Mouse (Mus musculus) cerebellum, adult 11-12 months (tissue): Measurements from ENCODE around the gene Syvn1.
"Not testable (repeated sequence)": the region's sequence is repeated elsewhere in the genome, so short reads cannot be mapped to it uniquely, and the experiment has no call there.

Source experiments
- DNase-seq: peaks from one replicate; pipeline ENCODE4 v3.0.0; 2022

The Syvn1 gene

DNA sequence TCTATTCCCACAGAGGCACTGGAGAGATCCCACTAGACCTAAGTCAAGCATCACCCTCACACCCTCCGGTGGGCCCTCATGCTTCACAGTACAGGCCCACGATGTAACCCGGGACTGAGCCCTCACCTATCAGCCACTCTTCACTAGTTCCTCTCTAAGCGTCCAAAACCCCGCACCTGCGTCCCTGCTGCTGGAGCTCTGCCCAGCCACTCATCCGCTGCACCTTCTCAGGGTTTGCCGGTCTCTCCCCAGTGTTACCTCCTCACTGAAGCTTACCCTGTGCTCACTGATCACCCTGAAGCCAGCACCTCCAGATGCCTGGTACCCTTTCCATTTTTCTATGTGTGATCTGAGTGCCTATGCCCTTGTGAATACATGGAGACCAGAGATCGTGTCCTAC, 4.1 kb upstream of the Syvn1 start:
- peak; percentile 26 for DNase-seq

- DNase-seq: not testable (repeated sequence)
Observed at GRCm38 (mm10) chr19:6044102-6044501, 2.3 kb upstream of the Syvn1 start.

GRCm38 (mm10) chr19:6045366-6046293, 746 bp upstream of the Syvn1 start:
- peak; percentile 20 for DNase-seq

DNA sequence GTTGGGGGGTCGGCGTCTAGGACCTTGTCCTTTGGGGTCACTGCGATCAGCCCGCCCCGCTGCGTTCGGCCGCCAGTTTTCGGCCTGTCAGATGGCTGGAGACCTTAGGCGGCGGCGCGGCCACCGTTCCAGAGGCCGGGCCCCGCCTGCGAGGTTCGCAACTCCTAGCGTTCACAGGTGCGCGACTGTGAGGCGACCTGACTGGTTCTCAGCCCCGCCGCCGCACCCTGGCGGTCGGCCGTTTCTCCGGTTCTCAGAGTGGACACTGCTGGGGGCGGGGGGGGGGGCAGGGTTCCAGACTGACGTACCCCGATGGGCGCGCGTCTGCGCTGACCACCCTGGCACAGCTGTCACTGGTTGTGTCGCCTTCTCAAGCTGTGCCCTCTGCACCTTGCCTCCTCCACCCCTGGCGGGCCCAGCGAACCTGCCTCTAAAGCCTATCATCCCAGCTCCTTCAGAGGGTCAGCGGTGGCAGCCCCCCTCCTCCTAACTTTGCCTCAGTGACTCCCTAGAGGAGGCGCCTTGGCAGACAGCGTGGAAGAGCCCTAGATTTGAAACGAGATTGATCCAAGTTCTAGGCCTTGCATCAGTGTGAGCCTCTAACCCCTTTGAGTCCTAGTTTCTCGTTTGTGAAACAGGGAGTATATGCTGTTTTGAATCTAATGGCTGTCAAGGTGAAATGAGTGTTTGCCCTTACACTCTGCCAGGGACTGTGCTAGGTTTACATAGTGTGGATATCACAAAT, 950 bp downstream of the Syvn1 start:
- peak; percentile 68 for DNase-seq

GRCm38 (mm10) chr19:6047899-6048166, 1.5 kb downstream of the Syvn1 start:
- DNase-seq: peak; percentile 42

- peak; percentile 32 for DNase-seq
Observed at GRCm38 (mm10) chr19:6048681-6049410, 2.5 kb downstream of the Syvn1 start.

DNA sequence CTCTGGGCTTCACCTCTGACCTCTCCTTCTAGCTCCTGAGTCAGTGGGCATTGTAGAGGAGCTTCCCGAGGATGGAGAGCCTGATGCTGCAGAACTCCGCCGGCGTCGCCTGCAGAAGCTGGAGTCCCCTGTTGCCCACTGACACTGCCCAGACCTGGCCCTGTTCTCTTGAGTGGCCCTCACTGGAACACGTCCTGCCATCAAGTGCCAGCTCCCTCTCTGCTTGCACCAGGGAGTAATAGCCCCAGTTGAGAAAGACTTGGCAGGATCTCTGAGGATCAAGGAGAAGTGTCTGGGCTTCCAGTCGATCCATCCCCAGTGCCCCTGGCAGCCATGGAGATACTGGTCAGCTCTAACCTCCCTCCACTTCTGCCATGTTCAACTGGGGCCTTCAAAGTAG, 6.1 kb downstream of the Syvn1 start:
- DNase-seq: peak; percentile 26

- DNase-seq: no peak
Observed at GRCm38 (mm10) chr19:6054296-6054695, 7.9 kb downstream of the Syvn1 start.

DNA sequence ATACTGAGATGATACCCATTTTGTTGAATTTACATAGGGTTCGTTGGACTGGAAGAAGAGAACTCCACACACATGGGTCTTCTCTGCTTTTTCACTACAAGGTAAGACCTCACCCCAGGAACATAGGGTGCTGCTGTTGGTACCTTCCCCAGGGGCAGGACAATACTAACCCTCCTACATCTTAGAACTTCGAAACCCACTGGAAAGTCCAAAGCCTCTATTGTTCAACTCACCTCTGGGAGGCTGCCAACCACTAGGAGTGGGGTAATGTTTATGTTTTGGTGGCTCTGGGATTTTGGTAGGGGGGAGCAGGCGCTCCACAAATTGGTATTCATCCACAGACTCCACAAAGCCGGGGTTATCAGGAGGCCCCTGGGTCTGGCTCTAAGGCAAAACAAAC, 10.3 kb downstream of the Syvn1 start:
- peak; percentile 50 for DNase-seq

GRCm38 (mm10) chr19:6057313-6058096, 11.1 kb downstream of the Syvn1 start, which contains the start of the genes Mrpl49 and Fau:
Gene Mrpl49, minus strand, starts transcription at chr19:6057785.
Gene Fau, plus strand, starts transcription at chr19:6057844.
- DNase-seq: peak; percentile 99

- no peak for DNase-seq
Observed at GRCm38 (mm10) chr19:6058513-6058912, 12.1 kb downstream of the Syvn1 start.

DNA sequence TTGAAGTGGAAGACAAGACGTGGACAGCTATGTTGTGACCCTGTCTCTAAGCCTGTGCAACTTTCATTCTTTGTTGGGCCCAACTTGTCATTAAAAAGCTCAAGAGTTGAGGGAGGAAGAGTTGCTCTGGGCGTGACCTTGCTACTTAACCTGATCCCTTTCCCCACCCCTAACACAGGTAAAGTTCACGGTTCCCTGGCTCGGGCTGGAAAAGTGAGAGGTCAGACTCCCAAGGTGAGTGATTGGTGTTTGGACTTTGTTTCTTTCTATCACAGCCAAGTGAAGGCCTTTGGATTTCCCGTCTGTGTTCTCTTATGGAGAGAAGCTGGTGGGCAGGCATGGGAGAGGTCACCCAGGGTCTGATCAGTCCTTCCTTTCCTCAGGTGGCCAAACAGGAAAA, 12.6 kb downstream of the Syvn1 start:
- peak; percentile 30 for DNase-seq

- DNase-seq: peak; percentile 86
Observed at GRCm38 (mm10) chr19:6061021-6061533, 14.7 kb downstream of the Syvn1 start, which contains the start of gene Znhit2. Gene Znhit2, plus strand, starts transcription at chr19:6061192.

GRCm38 (mm10) chr19:6061641-6062302, 15.4 kb downstream of the Syvn1 start:
- peak; percentile 59 for DNase-seq

DNA sequence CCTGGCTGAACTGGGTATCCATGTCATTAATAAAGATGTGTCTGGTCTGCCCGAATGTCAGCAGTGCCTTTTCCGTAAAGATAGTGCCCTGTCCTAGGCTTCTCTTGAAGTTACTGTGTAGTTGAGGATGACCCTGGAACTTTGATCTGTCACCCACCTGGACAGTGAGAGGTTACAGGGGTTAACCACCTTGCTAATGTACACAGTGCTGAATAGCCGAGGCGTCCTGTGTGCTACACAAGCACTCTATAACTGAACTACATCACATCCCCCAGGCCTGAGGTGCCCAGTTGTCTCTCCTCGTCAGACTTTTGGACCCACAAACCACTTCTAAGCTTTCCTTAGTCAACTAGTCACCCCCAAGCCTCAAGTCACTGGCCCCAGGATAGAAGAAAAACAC, 16.0 kb downstream of the Syvn1 start:
- DNase-seq: no peak

DNA sequence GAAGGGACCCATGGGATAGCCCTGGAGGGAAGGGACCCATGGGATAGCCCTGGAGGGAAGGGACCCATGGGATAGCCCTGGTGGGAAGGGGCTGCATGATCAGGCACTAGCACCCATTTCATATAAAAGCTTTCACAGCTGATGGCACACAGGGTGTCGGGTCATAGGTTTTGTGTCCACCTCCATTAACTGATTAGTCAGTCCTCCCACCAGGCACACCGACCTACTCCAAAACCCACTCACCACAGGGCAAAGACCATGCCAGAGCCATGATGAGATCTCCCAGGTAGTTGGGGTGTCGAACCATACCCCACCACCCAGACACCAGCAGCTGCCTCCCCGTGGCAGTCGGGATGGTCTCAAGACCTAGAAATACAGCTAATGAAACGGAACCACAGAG, 16.7 kb downstream of the Syvn1 start:
- DNase-seq: peak; percentile 36

- DNase-seq: no peak
Observed at GRCm38 (mm10) chr19:6066571-6066970, 20.2 kb downstream of the Syvn1 start.

- peak; percentile 90 for DNase-seq
Observed at GRCm38 (mm10) chr19:6067011-6067723, 20.8 kb downstream of the Syvn1 start.

DNA sequence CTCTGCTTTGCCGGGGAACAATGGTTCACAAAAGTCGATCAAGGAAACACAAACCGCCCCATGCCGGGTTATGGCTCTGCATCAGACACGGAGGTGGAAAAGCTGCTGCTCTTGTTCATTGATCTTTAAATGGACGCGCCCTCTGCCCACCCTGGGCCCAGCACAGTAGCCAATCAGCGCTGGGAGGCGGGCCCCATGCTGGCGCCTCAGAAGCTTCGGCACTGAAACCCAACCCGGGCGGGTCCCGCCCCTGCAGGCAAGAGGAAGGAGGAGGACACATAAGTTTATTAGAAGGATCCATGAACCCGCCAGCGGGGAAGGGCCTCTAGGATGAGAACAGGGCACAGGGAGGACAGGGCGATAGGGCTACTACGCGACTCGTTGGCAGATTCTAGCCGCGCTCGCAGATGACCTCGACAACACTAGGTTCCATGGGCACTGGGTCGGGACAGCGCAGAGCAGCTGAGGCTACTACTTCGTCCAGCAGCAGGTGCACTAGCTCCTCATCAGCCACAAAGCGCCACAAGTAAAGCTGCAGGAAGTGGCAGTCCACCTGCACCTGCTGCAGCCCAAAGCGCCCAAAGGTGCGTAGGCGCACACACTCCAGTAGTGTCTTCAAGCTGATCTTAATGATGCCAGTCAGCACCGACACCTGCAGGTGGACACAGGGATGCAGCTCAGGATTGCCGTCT, 21.5 kb downstream of the Syvn1 start, which contains the start of gene Tm7sf2:
TSS of gene Tm7sf2 (minus strand) at position 650 of the 692 bp plus-strand sequence.
- DNase-seq: peak; percentile 86

GRCm38 (mm10) chr19:6068951-6069350, 22.6 kb downstream of the Syvn1 start:
- no peak for DNase-seq
